Mouse (Mus musculus) stomach, adult 2 months (tissue): ENCODE measurements around the gene Gm3182. TPM values are rescaled to one million over a fixed set of nuclear protein-coding genes. Genes with fewer than 3 reads are reported as not detected.

ENCODE experiments used
- polyA plus RNA-seq: library from polyadenylated mRNA; depleted of rRNA; stranded (reverse); fragments of >200 nt; gene quantifications from 2 replicates; pipeline ENCODE4 v1.2.3, GENCODE M21; 2012; rRNA removed

Gene Gm3182
- polyA plus RNA-seq: not detected in 2 replicates

GRCm38 (mm10) chr14:4481445-4481844 lies at the start of gene Gm3182:
Gene Gm3182, plus strand, starts transcription at chr14:4481745.

Other genes starting within 250 kb of the Gm3182 start
- gene Gm3138, start 232.1 kb upstream of the Gm3182 start, polyA plus RNA-seq: not detected in 2 replicates
- not detected in 2 replicates for gene Gm3149, start 164.5 kb upstream of the Gm3182 start, polyA plus RNA-seq
- not detected in 2 replicates for gene 2610042L04Rik, start 147.0 kb upstream of the Gm3182 start, polyA plus RNA-seq
- gene Gm3159, start 84.2 kb upstream of the Gm3182 start, polyA plus RNA-seq: not detected in 2 replicates
- gene Gm3164, start 66.3 kb upstream of the Gm3182 start, polyA plus RNA-seq: not detected in 2 replicates
- gene Gm3173, start 50.8 kb upstream of the Gm3182 start, polyA plus RNA-seq: not detected in 2 replicates
- not detected in 2 replicates for gene Gm3047, start 73.7 kb downstream of the Gm3182 start, polyA plus RNA-seq
- not detected in 2 replicates for gene Gm8159, start 150.6 kb downstream of the Gm3182 start, polyA plus RNA-seq
- gene Gm3239, start 182.4 kb downstream of the Gm3182 start, polyA plus RNA-seq: not detected in 2 replicates
- not detected in 2 replicates for gene Gm7876, start 227.5 kb downstream of the Gm3182 start, polyA plus RNA-seq
- not detected in 2 replicates for gene Gm3252, start 245.0 kb downstream of the Gm3182 start, polyA plus RNA-seq